Mouse (Mus musculus) large intestine, adult 2 months (tissue): ENCODE data around the gene Id3. TPM values are rescaled to one million over a fixed set of nuclear protein-coding genes. Genes with fewer than 3 reads are reported as not detected.
"Not testable (repeated sequence)": the region's sequence is repeated elsewhere in the genome, so short reads cannot be mapped to it uniquely, and the experiment has no call there.

Experiments used
- DNase-seq: peaks from one replicate; pipeline ENCODE4 v3.0.0-alpha.2; 2012; ENCODE audit warnings: low read depth, low spot score
- WGBS: fragments of 180-500 bp; shearing (Covaris S2); methylation state at CpG from one replicate; pipeline ENCODE4 v1.1.7; 2018; 5-methylcytosine and 5-hydroxymethylcytosine counted together
- polyA plus RNA-seq: library from polyadenylated mRNA; depleted of rRNA; stranded (reverse); fragments of >200 nt; gene quantifications from 2 replicates; pipeline ENCODE4 v1.2.3, GENCODE M21; 2012; rRNA removed

Gene Id3
- 242 and 265 TPM in 2 replicates for polyA plus RNA-seq

GRCm38 (mm10) chr4:136143193-136143976 is at the start of gene Id3:
TSS of gene Id3 (plus strand) at chr4:136143497.
- 2% methylated on average over 39 of the region's 39 CpGs for WGBS
- peak; percentile 81 for DNase-seq

GRCm38 (mm10) chr4:136094519-136095219 is 48.6 kb upstream of the Id3 start:
- WGBS: 85% methylated on average over 18 of the region's 18 CpGs
- DNase-seq: no peak

- DNase-seq: no peak
- WGBS: 72% methylated on average over 9 of the region's 9 CpGs
Measured at GRCm38 (mm10) chr4:136095490-136096105, 47.7 kb upstream of the Id3 start.

GRCm38 (mm10) chr4:136096446-136097113 is 46.7 kb upstream of the Id3 start:
- no peak for DNase-seq
- WGBS: 74% methylated on average over 11 of the region's 11 CpGs

GRCm38 (mm10) chr4:136098446-136098845 is 44.9 kb upstream of the Id3 start:
- DNase-seq: no peak
- WGBS: 97% methylated on average over 3 of the region's 3 CpGs

- no peak for DNase-seq
- 72% methylated on average over 12 of the region's 12 CpGs for WGBS
Measured at GRCm38 (mm10) chr4:136100396-136101070, 42.8 kb upstream of the Id3 start.

- DNase-seq: not testable (repeated sequence)
- 81% methylated on average over 4 of the region's 4 CpGs for WGBS
Measured at GRCm38 (mm10) chr4:136101753-136102152, 41.5 kb upstream of the Id3 start.

GRCm38 (mm10) chr4:136104590-136105337 is 38.5 kb upstream of the Id3 start:
- DNase-seq: no peak
- 59% methylated on average over 18 of the region's 18 CpGs for WGBS

- DNase-seq: no peak
- 45% methylated on average over 7 of the region's 7 CpGs for WGBS
Measured at GRCm38 (mm10) chr4:136106880-136107301, 36.4 kb upstream of the Id3 start.

GRCm38 (mm10) chr4:136109153-136109552 is 34.1 kb upstream of the Id3 start:
- WGBS: 85% methylated on average over 2 of the region's 2 CpGs
- DNase-seq: no peak

- WGBS: 63% methylated on average over 10 of the region's 10 CpGs
Measured at GRCm38 (mm10) chr4:136109941-136110900, 33.1 kb upstream of the Id3 start.

GRCm38 (mm10) chr4:136112344-136112743 is 31.0 kb upstream of the Id3 start:
- DNase-seq: no peak
- 55% methylated on average over 5 of the region's 5 CpGs for WGBS

More at GRCm38 (mm10) chr4:136109941-136110900, 33.1 kb upstream of the Id3 start:
- DNase-seq: no peak

GRCm38 (mm10) chr4:136114747-136115146 is 28.6 kb upstream of the Id3 start:
- no peak for DNase-seq
- WGBS: 67% methylated on average over 5 of the region's 5 CpGs

GRCm38 (mm10) chr4:136117022-136117421 is 26.3 kb upstream of the Id3 start:
- WGBS: 13% methylated on average over 13 of the region's 13 CpGs
- no peak for DNase-seq

GRCm38 (mm10) chr4:136120041-136120440 is 23.3 kb upstream of the Id3 start:
- 34% methylated on average over 16 of the region's 16 CpGs for WGBS
- no peak for DNase-seq

GRCm38 (mm10) chr4:136121158-136121557 is 22.1 kb upstream of the Id3 start:
- DNase-seq: no peak
- WGBS: 95% methylated on average over 3 of the region's 3 CpGs

- DNase-seq: no peak
- WGBS: 84% methylated on average over 7 of the region's 7 CpGs
Measured at GRCm38 (mm10) chr4:136121844-136122468, 21.3 kb upstream of the Id3 start.
